Mouse (Mus musculus): ENCODE measurements at regions not wholly inside any gene's neighbourhood (a gene's known extent, or its start where the extent isn't known, plus 50 kb on each side); places are given as distances from the start of the nearest gene placed in this dataset.

- ATAC-seq (replicated peaks; ENCODE audit: low FRiP score, poor library complexity, severe bottlenecking): peak; percentile 83
Measured at GRCm38 (mm10) chr6:67186537-67187274, 51.3 kb upstream of the Serbp1 start.

- ATAC-seq (replicated peaks; ENCODE audit: low FRiP score, poor library complexity, severe bottlenecking): no peak
Measured at GRCm38 (mm10) chr6:67184662-67185061, 53.3 kb upstream of the Serbp1 start.

- no peak for ATAC-seq (replicated peaks; ENCODE audit: low FRiP score, poor library complexity, severe bottlenecking)
Measured at GRCm38 (mm10) chr6:67183481-67184215, 54.3 kb upstream of the Serbp1 start.

GRCm38 (mm10) chr6:67182453-67182852, 55.5 kb upstream of the Serbp1 start:
- no peak for ATAC-seq (replicated peaks; ENCODE audit: low FRiP score, poor library complexity, severe bottlenecking)

- ATAC-seq (replicated peaks; ENCODE audit: low FRiP score, poor library complexity, severe bottlenecking): no peak
Measured at GRCm38 (mm10) chr6:67181459-67181858, 56.5 kb upstream of the Serbp1 start.

GRCm38 (mm10) chr6:67179416-67179815, 58.6 kb upstream of the Serbp1 start:
- no peak for ATAC-seq (replicated peaks; ENCODE audit: low FRiP score, poor library complexity, severe bottlenecking)

- no peak; the same call in 1 of the 2 replicates for ATAC-seq (replicated peaks; ENCODE audit: low FRiP score, poor library complexity, severe bottlenecking)
Measured at GRCm38 (mm10) chr6:67178531-67178930, 59.4 kb upstream of the Serbp1 start.

- ATAC-seq (replicated peaks; ENCODE audit: low FRiP score, poor library complexity, severe bottlenecking): peak; percentile 73
Measured at GRCm38 (mm10) chr6:67178101-67178500, 59.9 kb upstream of the Serbp1 start.

GRCm38 (mm10) chr6:67170674-67170946, 67.4 kb upstream of the Serbp1 start:
- ATAC-seq (replicated peaks; ENCODE audit: low FRiP score, poor library complexity, severe bottlenecking): peak; percentile 42; the same call in 1 of the 2 replicates

GRCm38 (mm10) chr6:67169873-67170673, 67.9 kb upstream of the Serbp1 start:
- ATAC-seq (replicated peaks; ENCODE audit: low FRiP score, poor library complexity, severe bottlenecking): peak; percentile 95

- no peak for ATAC-seq (replicated peaks; ENCODE audit: low FRiP score, poor library complexity, severe bottlenecking)
Measured at GRCm38 (mm10) chr6:67168803-67169202, 69.2 kb upstream of the Serbp1 start.

- peak; percentile 24; the same call in 1 of the 2 replicates for ATAC-seq (replicated peaks; ENCODE audit: low FRiP score, poor library complexity, severe bottlenecking)
Measured at GRCm38 (mm10) chr6:67168031-67168777, 69.8 kb upstream of the Serbp1 start.

GRCm38 (mm10) chr6:67165091-67165490, 72.9 kb upstream of the Serbp1 start:
- no peak for ATAC-seq (replicated peaks; ENCODE audit: low FRiP score, poor library complexity, severe bottlenecking)

GRCm38 (mm10) chr6:67163947-67164346, 74.0 kb upstream of the Serbp1 start:
- ATAC-seq (replicated peaks; ENCODE audit: low FRiP score, poor library complexity, severe bottlenecking): no peak

GRCm38 (mm10) chr6:67162814-67163213, 75.2 kb upstream of the Serbp1 start:
- ATAC-seq (replicated peaks; ENCODE audit: low FRiP score, poor library complexity, severe bottlenecking): peak; percentile 51

- ATAC-seq (replicated peaks; ENCODE audit: low FRiP score, poor library complexity, severe bottlenecking): peak; percentile 82
Measured at GRCm38 (mm10) chr6:67161610-67162009, 76.4 kb upstream of the Serbp1 start.

- no peak for ATAC-seq (replicated peaks; ENCODE audit: low FRiP score, poor library complexity, severe bottlenecking)
Measured at GRCm38 (mm10) chr6:67160564-67160963, 77.4 kb upstream of the Serbp1 start.

GRCm38 (mm10) chr6:67159726-67160523, 78.1 kb upstream of the Serbp1 start:
- no peak for ATAC-seq (replicated peaks; ENCODE audit: low FRiP score, poor library complexity, severe bottlenecking)

GRCm38 (mm10) chr6:67159224-67159623, 78.8 kb upstream of the Serbp1 start:
- ATAC-seq (replicated peaks; ENCODE audit: low FRiP score, poor library complexity, severe bottlenecking): no peak
